Mouse (Mus musculus) spleen, adult 2 months (tissue): ENCODE results near the gene Kdm6b.

Experiments
- CTCF ChIP-seq: fragments of 200-500 bp; IDR thresholded peaks from 2 replicates; pipeline ENCODE4 v1.5.1; 2011; ENCODE audit warnings: mild to moderate bottlenecking, inconsistent platforms; ENCODE audit not compliant: insufficient read depth, insufficient read length, insufficient replicate concordance; ENCODE audit errors: extremely low read depth
- POLR2A ChIP-seq: fragments of 200-500 bp; IDR thresholded peaks from 2 replicates; pipeline ENCODE4 v1.6.1; 2011; ENCODE audit warnings: low read depth, low read length, inconsistent platforms

DNA sequence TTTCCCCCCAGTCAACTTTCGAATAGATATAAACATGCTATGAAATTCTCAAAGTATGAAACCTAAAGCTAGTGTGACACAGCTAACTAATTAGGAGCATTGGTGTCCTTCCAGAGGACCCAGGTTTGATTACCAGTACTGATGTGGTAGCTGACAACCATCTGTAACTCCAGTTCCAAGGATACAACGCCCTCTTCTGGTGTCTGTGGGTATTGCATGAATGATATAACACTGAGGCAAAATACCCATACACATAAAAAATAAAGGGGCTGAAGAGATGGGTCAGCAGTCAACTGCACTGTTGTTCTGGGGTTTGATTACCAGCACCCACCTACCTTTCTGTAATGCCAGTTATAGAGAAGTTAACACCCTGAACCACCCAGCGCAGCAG is 40.7 kb downstream of the Kdm6b start:
- no peak for TF ChIP-seq CTCF
- TF ChIP-seq POLR2A = no peak
